Mouse (Mus musculus) MEL (cell line): ENCODE results near the gene Olfr1416.

Source experiments
- CTCF ChIP-seq, 3 experiments: IDR thresholded peaks in 2 of 3; conservative IDR thresholded peaks in 1 of 3; 2 replicates each; pipeline ENCODE4 v1.5.1; 2011 to 2012; ENCODE audit warnings: low read length in 3 of 3, low read depth in 2 of 3, mild to moderate bottlenecking in 2 of 3, improper control_type of control experiment in 1 of 3, inconsistent platforms in 1 of 3, mixed read lengths in 1 of 3, moderate library complexity in 1 of 3; ENCODE audit not compliant: control insufficient read depth in 1 of 3, insufficient read depth in 1 of 3, poor library complexity in 1 of 3, severe bottlenecking in 1 of 3
- E2F4 ChIP-seq: IDR thresholded peaks from 2 replicates; pipeline ENCODE4 v1.6.1; 2011; ENCODE audit warnings: low read depth, low read length, improper control_type of control experiment, borderline replicate concordance
- ETS1 ChIP-seq: IDR thresholded peaks from 2 replicates; pipeline ENCODE4 v1.6.1; 2012; ENCODE audit warnings: low read depth, mild to moderate bottlenecking, inconsistent platforms, low read length, improper control_type of control experiment, moderate library complexity
- JUND ChIP-seq: IDR thresholded peaks from 2 replicates; pipeline ENCODE4 v1.6.1; 2011; ENCODE audit warnings: low read depth, mild to moderate bottlenecking, improper control_type of control experiment, low read length
- MAZ ChIP-seq: IDR thresholded peaks from 2 replicates; pipeline ENCODE4 v1.6.1; 2012; ENCODE audit warnings: low read depth, mild to moderate bottlenecking, inconsistent platforms, low read length, improper control_type of control experiment
- NELFE ChIP-seq: IDR thresholded peaks from 2 replicates; pipeline ENCODE4 v1.6.1; 2011; ENCODE audit warnings: low read depth, low read length, improper control_type of control experiment
- POLR2A ChIP-seq, 2 experiments: IDR thresholded peaks; 2 replicates each; pipeline ENCODE4 v1.6.1; 2011 to 2012; ENCODE audit warnings: low read length in 2 of 2, mild to moderate bottlenecking in 2 of 2, control low read depth in 1 of 2, improper control_type of control experiment in 1 of 2, low read depth in 1 of 2, moderate library complexity in 1 of 2; ENCODE audit not compliant: control insufficient read depth in 1 of 2, insufficient read depth in 1 of 2, poor library complexity in 1 of 2
- RCOR1 ChIP-seq: IDR thresholded peaks from 2 replicates; pipeline ENCODE4 v1.6.1; 2012; ENCODE audit warnings: low read depth, mild to moderate bottlenecking, inconsistent platforms, low read length, improper control_type of control experiment
- TAL1 ChIP-seq: IDR thresholded peaks from 2 replicates; pipeline ENCODE4 v1.6.1; 2012; ENCODE audit warnings: mild to moderate bottlenecking, inconsistent platforms, low read length, moderate library complexity, mixed read lengths
- USF1 ChIP-seq: IDR thresholded peaks from 2 replicates; pipeline ENCODE4 v1.6.1; 2014; ENCODE audit warnings: low read depth, mild to moderate bottlenecking, inconsistent platforms, low read length, improper control_type of control experiment, moderate library complexity
- ZNF384 ChIP-seq: IDR thresholded peaks from 2 replicates; pipeline ENCODE4 v1.6.1; 2012; ENCODE audit warnings: low read depth, mild to moderate bottlenecking, inconsistent platforms, low read length, improper control_type of control experiment

DNA sequence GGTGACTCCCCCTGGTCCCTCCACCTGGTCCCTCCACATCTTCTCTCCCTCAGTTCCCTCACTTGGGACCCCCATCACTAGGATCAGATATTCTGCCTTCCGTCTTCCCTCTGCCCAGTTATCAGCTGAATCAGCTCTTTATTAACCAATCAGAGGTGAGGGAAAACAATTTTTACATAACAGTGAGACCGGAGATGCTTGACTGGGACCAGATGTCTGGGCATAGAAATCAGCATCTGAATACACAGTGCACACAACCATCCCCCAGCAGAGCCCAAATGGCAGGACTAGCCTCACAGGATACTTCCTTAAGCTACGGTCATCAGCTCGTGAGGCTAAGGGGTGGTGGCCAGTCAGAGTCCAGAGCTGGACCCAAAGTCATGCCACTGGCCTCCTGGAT is 52.8 kb downstream of the Olfr1416 start:
- TF ChIP-seq USF1 (no peak), E2F4 (no peak), CTCF (IDR thresholded peaks at IDR 0.05 in 2 of 3, conservative IDR thresholded peaks at IDR 0.05 in 1 of 3; ENCODE audit: control insufficient read depth in 1 of 3, insufficient read depth in 1 of 3, low read depth in 2 of 3, low read length in 3 of 3, poor library complexity in 1 of 3, severe bottlenecking in 1 of 3) (no peak), RCOR1 (no peak), NELFE (no peak), TAL1 (no peak), MAZ (no peak), ETS1 (no peak), JUND (no peak), POLR2A (IDR thresholded peaks at IDR 0.05; ENCODE audit: control insufficient read depth in 1 of 2, insufficient read depth in 1 of 2, low read depth in 1 of 2, low read length in 2 of 2, poor library complexity in 1 of 2) (no peak), ZNF384 (no peak)
